Mouse (Mus musculus) stomach, postnatal 0 days (tissue): ENCODE data around the gene Tsc22d1. TPM values are rescaled to one million over a fixed set of nuclear protein-coding genes. Genes with fewer than 3 reads are reported as not detected.
A peak's percentile ranks its signal among the peaks of the same experiment; 100 is the strongest.

Experiments
- ATAC-seq: fragments of 200-750 bp; cut with Nextera tagmentation; 2 replicates; pipeline ENCODE4 v1.8.0; 2017; ENCODE audit not compliant: low FRiP score, low TSS enrichment
- DNase-seq: peaks from one replicate; pipeline ENCODE4 v3.0.0-alpha.2; 2016; ENCODE audit warnings: low spot score
- H3K27ac ChIP-seq: fragments of 300-500 bp; sonication (generic); replicated peaks from 2 replicates; pipeline ENCODE4 v1.5.1; 2014; ENCODE audit warnings: mild to moderate bottlenecking, control low read depth
- H3K27me3 ChIP-seq: fragments of 300-500 bp; sonication (generic); 2 replicates; pipeline ENCODE4 v1.6.1; 2014; ENCODE audit warnings: low read length; ENCODE audit not compliant: control insufficient read depth, insufficient read depth
- H3K36me3 ChIP-seq: fragments of 300-500 bp; sonication (generic); 2 replicates; pipeline ENCODE4 v1.6.1; 2014; ENCODE audit warnings: low read length, mixed read lengths; ENCODE audit not compliant: control insufficient read depth, insufficient read depth
- H3K4me1 ChIP-seq: fragments of 300-500 bp; sonication (generic); replicated peaks from 2 replicates; pipeline ENCODE4 v1.6.1; 2014; ENCODE audit warnings: antibody characterized with exemption; ENCODE audit not compliant: control insufficient read depth, insufficient read depth
- H3K4me2 ChIP-seq: fragments of 300-500 bp; sonication (generic); replicated peaks from 2 replicates; pipeline ENCODE4 v1.6.1; 2014; ENCODE audit warnings: low read depth, mild to moderate bottlenecking, control low read depth, moderate library complexity
- H3K4me3 ChIP-seq: fragments of 300-500 bp; sonication (generic); 2 replicates; pipeline ENCODE4 v1.5.1; 2014; ENCODE audit warnings: low read depth, low read length, control low read depth
- H3K9ac ChIP-seq: fragments of 300-500 bp; sonication (generic); 2 replicates; pipeline ENCODE4 v1.6.1; 2014; ENCODE audit warnings: mild to moderate bottlenecking, low read length, control low read depth, mixed read lengths
- H3K9me3 ChIP-seq: fragments of 300-500 bp; sonication (generic); 2 replicates; pipeline ENCODE4 v1.6.1; 2016; ENCODE audit warnings: low read length; ENCODE audit not compliant: control insufficient read depth
- CTCF ChIP-seq: IDR thresholded peaks from 2 replicates; pipeline ENCODE4 v1.5.1; 2016; ENCODE audit warnings: antibody characterized with exemption, low read depth, mild to moderate bottlenecking, moderate library complexity
- EP300 ChIP-seq: optimal IDR thresholded peaks from 2 replicates; pipeline ENCODE3; 2016; ENCODE audit warnings: antibody characterized with exemption
- WGBS: fragments of 180-500 bp; shearing (Covaris S2); extraction: QIAGEN DNeasy Blood & Tissue Kit; methylation state at CpG from one replicate; pipeline ENCODE4 v1.1.7; 2014; 5-methylcytosine and 5-hydroxymethylcytosine counted together
- polyA plus RNA-seq: library from polyadenylated mRNA; unstranded; fragments of >200 nt; fragmentation: Nextera tagmentation; extraction: Ambion mirVana; gene quantifications from 2 replicates; pipeline ENCODE4 v1.2.1, GENCODE M21; 2015

The Tsc22d1 gene
- polyA plus RNA-seq, 1 experiment from 2014 or later = 310 TPM

DNA sequence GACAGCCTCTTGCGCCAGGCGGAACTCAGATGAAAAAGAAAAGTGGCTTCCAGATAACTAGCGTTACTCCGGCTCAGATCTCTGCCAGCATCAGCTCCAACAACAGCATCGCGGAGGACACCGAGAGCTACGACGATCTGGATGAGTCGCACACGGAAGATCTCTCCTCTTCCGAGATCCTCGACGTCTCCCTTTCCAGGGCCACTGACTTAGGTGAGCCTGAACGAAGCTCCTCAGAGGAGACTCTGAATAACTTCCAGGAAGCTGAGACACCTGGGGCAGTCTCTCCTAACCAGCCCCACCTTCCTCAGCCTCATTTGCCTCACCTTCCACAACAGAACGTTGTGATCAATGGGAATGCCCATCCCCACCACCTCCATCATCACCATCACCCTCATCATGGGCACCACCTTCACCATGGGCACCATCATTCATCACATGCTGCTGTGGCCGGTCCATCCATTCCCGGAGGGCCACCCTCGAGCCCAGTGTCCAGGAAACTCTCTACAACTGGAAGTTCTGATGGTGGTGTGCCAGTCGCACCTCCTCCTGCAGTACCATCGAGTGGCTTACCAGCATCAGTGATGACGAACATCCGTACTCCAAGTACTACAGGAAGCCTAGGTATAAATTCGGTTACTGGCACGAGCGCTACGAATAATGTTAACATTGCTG, 1.7 kb downstream of the Tsc22d1 start:
- Histone ChIP-seq H3K27me3 (no peaks in the 10 kb centered on the region), H3K27ac (peak overlapping the region; percentile 98), H3K4me1 (peaks cover 8% of the 10 kb centered on the region; the same call in 1 of the 2 replicates), H3K4me3 (peak overlapping the region; percentile 86), H3K36me3 (no peaks in the 10 kb centered on the region), H3K9me3 (no peaks in the 10 kb centered on the region), H3K9ac (peak overlapping the region; percentile 90), H3K4me2 (peak overlapping the region; percentile 86)
- 44% methylated on average over 27 of the region's 27 CpGs for WGBS
- peak; percentile 33; the same call in 1 of the 2 replicates for TF ChIP-seq CTCF
- no peak for TF ChIP-seq EP300
- DNase-seq (no peak), ATAC-seq (no peak)

DNA sequence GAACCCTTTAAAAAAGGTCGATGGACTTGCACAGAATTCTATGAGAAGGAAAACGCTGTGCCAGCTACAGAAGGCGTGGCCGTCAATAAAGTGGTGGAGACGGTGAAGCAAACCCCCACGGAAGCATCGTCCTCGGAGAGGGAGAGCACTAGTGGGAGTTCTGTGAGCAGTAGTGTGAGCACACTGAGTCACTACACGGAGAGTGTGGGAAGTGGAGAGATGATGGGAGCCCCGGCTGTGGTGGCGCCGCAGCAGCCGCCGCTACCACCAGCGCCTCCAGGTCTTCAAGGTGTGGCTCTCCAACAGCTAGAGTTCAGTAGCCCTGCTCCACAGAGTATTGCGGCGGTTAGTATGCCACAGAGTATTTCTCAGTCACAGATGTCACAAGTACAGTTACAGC, 2.6 kb downstream of the Tsc22d1 start:
- peaks cover 8% of the 10 kb centered on the region; the same call in 1 of the 2 replicates for H3K4me1 ChIP-seq
- H3K4me2 ChIP-seq = 0 out of 2 replicates have a peak overlapping the region, but pooled peaks have one; percentile 86
- TF ChIP-seq CTCF (no peak), EP300 (no peak)
- no peak overlapping the region for H3K4me3 ChIP-seq
- no peak overlapping the region for H3K9ac ChIP-seq
- ATAC-seq = no peak
- H3K27me3 ChIP-seq = no peaks in the 10 kb centered on the region
- H3K27ac ChIP-seq = no peak overlapping the region
- no peaks in the 10 kb centered on the region for H3K9me3 ChIP-seq
- no peak for DNase-seq
- 90% methylated on average over 17 of the region's 17 CpGs for WGBS
- H3K36me3 ChIP-seq = no peaks in the 10 kb centered on the region

DNA sequence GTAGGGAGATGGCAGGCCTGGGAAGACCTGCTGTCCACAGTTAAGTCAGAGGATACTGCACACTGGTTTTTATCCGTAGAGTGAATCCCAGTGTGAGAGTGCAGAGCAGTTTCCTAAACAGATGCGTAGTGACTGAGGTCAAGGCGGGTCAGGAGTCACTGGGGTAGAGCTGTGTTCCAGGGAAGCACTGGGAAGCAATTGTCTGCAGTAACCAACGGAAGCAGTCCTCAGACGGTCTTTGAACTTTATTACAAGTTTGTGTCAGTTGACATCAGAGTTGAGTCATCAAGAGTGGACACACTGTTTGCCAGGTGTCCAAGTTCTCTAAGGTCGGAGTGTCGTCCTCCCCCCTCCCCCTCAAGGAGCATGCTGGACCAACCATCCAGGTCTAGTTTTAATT, 6.0 kb downstream of the Tsc22d1 start:
- Histone ChIP-seq H3K4me2 (peak overlapping the region; percentile 23; the same call in 1 of the 2 replicates), H3K27ac (no peak overlapping the region), H3K27me3 (no peaks in the 10 kb centered on the region), H3K9ac (no peak overlapping the region), H3K4me3 (no peak overlapping the region), H3K36me3 (no peaks in the 10 kb centered on the region), H3K9me3 (no peaks in the 10 kb centered on the region), H3K4me1 (peaks cover 8% of the 10 kb centered on the region; the same call in 1 of the 2 replicates)
- ATAC-seq (no peak), DNase-seq (no peak)
- WGBS = 44% methylated on average over 7 of the region's 7 CpGs
- TF ChIP-seq CTCF = no peak
- TF ChIP-seq EP300 = no peak

DNA sequence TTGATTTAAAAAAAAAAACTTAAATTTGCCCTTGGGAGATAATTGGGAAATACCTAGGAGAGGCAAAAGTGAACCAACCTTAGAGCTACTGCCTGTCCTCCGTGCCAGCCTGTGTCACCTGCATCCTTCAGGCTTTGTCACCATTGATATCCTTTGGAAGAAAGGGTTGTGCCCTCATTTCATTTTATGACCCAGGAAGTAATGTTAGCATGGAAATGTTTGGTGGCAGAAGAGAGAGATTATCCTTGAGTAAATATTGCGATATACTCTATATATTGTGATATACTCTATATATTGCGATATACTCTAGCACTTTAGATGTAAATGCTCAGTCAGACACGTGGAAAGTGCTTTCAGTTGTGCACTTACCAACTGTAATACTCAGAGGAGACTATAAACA, 6.4 kb downstream of the Tsc22d1 start:
- no peak overlapping the region for H3K4me2 ChIP-seq

DNA sequence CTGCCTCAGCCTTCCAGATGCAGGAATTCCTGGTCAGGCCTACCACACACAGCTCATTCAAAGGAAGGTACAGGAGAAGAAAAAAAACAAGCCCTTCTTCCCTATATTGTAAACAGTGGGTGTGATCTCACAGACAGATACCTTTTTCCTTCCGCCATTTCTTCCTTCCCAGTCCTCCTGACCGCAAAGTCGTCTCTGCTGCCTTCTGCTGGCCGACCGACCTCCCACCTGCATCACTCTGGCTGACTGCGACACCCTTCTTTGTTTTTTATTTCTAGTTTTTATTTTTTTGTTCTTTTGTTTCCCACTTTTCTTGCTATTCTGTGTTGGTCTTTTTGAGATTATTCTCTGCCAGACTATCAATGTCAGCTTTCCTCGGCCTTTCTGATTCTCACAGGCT, 10.7 kb downstream of the Tsc22d1 start:
- Histone ChIP-seq H3K4me1 (peaks cover 6% of the 10 kb centered on the region; the same call in 1 of the 2 replicates), H3K9ac (no peak overlapping the region), H3K4me2 (no peak overlapping the region), H3K27me3 (no peaks in the 10 kb centered on the region), H3K4me3 (no peak overlapping the region), H3K27ac (no peak overlapping the region), H3K9me3 (no peaks in the 10 kb centered on the region), H3K36me3 (no peaks in the 10 kb centered on the region)
- WGBS = 94% methylated on average over 7 of the region's 7 CpGs
- no peak for ATAC-seq
- 0 out of 2 replicates have a peak, but pooled peaks have one; percentile 18 for TF ChIP-seq CTCF
- TF ChIP-seq EP300 = no peak
- DNase-seq = no peak

More for the DNA sequence above, 6.4 kb downstream of the Tsc22d1 start:
- no peak for DNase-seq
- Histone ChIP-seq H3K9ac (no peak overlapping the region), H3K27ac (no peak overlapping the region), H3K27me3 (no peaks in the 10 kb centered on the region), H3K4me1 (peaks cover 8% of the 10 kb centered on the region; the same call in 1 of the 2 replicates), H3K9me3 (no peaks in the 10 kb centered on the region), H3K36me3 (no peaks in the 10 kb centered on the region), H3K4me3 (no peak overlapping the region)
- no peak for TF ChIP-seq CTCF
- TF ChIP-seq EP300 = no peak
- ATAC-seq = no peak
- WGBS = 65% methylated on average over 4 of the region's 4 CpGs

DNA sequence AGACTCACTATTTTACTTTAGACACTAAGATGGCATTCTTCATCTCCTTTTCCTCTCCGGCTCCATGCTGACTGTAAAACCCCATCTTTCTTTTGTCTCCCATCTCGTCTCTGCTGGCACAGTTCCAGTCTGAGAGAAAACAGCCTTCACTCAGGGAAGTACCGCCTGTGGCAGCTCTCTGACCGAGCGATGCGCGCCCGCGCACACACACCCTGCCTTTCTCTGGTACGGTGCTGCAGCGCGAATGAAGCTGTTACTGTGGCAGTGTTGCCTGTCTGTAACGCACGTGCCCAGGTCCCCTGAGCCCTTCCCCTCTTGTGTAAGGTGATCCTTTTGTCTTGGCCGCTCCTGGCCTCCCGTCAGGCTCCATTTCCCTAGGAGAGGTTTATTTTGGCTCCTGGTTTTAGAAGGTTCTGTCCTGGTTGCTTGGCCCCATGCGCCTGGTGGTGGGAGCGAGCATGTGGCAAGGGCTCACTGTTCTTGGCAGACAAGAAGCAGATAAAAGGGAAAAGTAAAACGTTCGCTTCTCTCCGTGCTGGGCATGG, 11.3 kb downstream of the Tsc22d1 start:
- DNase-seq = no peak
- no peaks in the 10 kb centered on the region for H3K9me3 ChIP-seq
- 91% methylated on average over 21 of the region's 21 CpGs for WGBS
- TF ChIP-seq CTCF (no peak), EP300 (no peak)
- H3K9ac ChIP-seq = no peak overlapping the region
- H3K4me3 ChIP-seq = no peak overlapping the region
- no peaks in the 10 kb centered on the region for H3K36me3 ChIP-seq
- no peak overlapping the region for H3K27ac ChIP-seq
- H3K4me2 ChIP-seq = no peak overlapping the region
- no peaks in the 10 kb centered on the region for H3K4me1 ChIP-seq
- H3K27me3 ChIP-seq = no peaks in the 10 kb centered on the region
- ATAC-seq = no peak
